Mouse (Mus musculus): ENCODE measurements at regions not wholly inside any gene's neighbourhood (a gene's known extent, or its start where the extent isn't known, plus 50 kb on each side); places are given as distances from the start of the nearest gene placed in this dataset.

- no peak for DNase-seq (ENCODE audit: low spot score in 2 of 2)
Observed at GRCm38 (mm10) chr13:47576516-47576915, 454.1 kb downstream of the Rnf144b start.

GRCm38 (mm10) chr13:47580144-47580543 is 457.7 kb downstream of the Rnf144b start:
- no peak for DNase-seq (ENCODE audit: low spot score in 2 of 2)

DNA sequence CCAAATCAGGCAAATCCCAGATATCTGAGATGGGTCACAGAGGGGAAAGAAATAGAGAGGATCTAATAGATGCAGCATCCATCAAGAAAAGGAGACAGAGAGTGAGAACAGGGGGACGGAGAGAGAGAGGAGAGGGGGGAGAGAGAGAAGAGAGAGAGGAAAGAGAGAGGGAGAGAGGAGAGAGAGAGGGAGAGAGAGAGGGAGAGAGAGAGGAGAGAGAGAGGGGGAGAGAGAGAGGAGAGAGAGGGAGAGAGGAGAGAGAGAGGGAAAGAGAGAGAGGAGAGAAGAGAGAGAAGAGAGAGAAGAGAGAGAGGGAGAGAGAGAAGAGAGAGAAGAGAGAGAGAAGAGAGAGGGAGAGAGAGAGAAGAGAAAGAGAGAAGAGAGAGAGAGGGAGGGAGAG is 462.7 kb downstream of the Rnf144b start:
- DNase-seq (ENCODE audit: low spot score in 2 of 2) = no peak

GRCm38 (mm10) chr13:47602646-47603045 is 480.2 kb downstream of the Rnf144b start:
- DNase-seq (ENCODE audit: low spot score in 2 of 2) = no peak

DNA sequence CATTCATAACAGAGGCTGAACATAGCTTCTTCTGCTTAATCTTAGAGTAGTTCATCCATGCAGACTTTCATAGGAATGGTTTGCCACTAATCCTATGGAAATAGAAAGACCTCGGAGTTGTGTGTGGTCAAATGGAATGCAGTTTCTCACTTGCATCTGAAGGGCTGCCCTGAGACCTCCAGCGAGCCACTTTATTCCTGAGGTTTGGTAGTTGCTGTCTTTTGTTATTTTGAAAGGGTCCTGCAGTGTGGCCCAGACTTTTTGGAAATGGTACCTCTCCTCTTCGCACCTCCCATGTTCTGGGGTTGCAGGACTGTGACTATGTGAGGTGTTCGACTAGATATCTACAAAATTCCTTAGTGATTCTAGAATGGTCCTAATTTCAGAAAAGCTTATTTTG is 489.0 kb downstream of the Rnf144b start:
- no peak for DNase-seq (ENCODE audit: low spot score in 2 of 2)

GRCm38 (mm10) chr13:47636511-47637103 is 514.2 kb downstream of the Rnf144b start:
- DNase-seq (ENCODE audit: low spot score in 2 of 2) = no peak

DNA sequence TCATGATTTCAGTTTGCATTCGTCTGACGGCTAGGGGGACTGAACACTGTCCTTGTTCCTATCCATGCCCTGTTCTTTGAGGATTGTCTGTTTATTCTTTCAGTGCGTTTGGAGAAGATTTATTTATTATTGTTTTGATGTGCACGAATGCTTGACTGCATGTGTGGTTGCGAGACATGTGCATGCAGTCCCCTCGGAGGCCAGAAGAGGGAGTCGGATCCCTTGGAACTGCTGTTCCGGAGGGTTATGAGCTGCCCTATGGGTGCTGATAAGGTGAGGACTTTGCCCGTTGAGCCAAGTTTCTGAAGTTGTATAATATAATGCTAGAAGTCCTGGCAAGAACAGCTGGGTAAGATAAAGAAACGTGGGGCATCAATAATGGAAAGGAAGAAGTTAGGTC is 519.9 kb downstream of the Rnf144b start:
- no peak for DNase-seq (ENCODE audit: low spot score in 2 of 2)

DNA sequence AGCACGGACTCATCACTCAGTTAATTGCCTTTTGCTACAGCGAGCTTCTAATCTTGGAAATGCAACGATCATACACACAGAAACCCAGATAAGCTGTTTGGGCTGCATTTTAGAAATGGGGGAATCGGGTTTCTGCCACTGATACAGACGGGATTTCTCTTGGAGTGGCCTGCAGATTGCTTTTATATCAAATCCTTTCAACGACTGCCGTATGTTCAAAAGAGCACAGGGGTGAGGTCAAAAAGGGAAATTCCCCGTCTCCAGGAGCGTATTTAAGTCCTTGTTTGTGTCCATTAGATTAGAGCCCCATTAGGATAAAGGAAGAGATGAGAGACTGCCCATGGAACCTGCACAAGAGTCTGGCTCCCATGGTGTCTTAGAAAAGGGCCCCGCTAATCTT is 522.6 kb downstream of the Rnf144b start:
- DNase-seq (ENCODE audit: low spot score in 2 of 2) = no peak

GRCm38 (mm10) chr13:47647693-47648092 is 525.2 kb downstream of the Rnf144b start:
- DNase-seq (ENCODE audit: low spot score in 2 of 2) = peak; percentile 20 to 71

DNA sequence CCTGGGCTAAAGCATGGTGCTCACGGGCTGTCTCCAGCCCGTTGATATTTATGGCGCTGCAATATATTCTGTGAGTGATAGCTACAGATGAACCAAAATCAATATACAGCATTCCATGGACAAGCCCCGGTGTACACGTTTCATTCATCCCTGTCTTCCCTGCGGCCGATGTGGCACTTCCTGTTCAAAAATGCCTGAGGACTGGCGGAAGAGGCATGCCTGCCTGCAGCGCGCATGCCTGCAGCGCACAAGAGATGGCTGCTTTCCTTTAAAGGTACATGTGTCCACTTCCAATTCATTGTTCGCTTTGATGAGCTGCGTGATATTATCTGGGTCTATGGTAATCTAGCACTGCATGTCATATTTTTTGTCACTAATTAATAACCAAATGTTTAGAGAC is 527.6 kb downstream of the Rnf144b start:
- DNase-seq (ENCODE audit: low spot score in 2 of 2) = no peak

GRCm38 (mm10) chr13:47666470-47666869 is 544.0 kb downstream of the Rnf144b start:
- DNase-seq (ENCODE audit: low spot score in 2 of 2) = no peak

GRCm38 (mm10) chr13:47666956-47667701 is 544.7 kb downstream of the Rnf144b start:
- DNase-seq (ENCODE audit: low spot score in 2 of 2) = peak; percentile 90 to 93

DNA sequence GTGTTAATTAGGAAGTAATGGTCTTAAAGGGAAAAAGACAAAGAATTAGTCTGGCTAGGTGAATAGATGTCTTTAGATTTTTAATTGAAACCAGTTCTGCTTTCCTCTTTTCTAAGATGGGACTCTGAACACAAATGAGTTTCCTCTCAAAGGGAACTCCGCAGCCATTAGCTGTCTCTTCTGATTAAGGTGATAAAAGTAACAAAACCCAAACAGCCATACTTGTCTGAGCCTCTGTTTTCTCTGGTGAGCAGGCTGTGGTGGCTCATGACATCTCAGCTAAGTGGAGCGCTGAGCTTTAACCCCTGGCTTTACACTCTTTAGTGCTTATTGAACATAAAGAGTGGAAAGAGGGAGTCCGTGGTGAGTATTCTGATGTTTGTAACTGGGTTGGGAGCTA is 565.7 kb downstream of the Rnf144b start:
- DNase-seq (ENCODE audit: low spot score in 2 of 2) = no peak

GRCm38 (mm10) chr13:47693815-47694214 is 567.2 kb upstream of the Id4 start:
- DNase-seq (ENCODE audit: low spot score in 2 of 2) = no peak

GRCm38 (mm10) chr13:47695877-47696276 is 565.2 kb upstream of the Id4 start:
- DNase-seq (ENCODE audit: low spot score in 2 of 2) = no peak

- peak; percentile 5 to 7 for DNase-seq (ENCODE audit: low spot score in 2 of 2)
Observed at GRCm38 (mm10) chr13:47700556-47700955, 560.5 kb upstream of the Id4 start.

GRCm38 (mm10) chr13:47707961-47708609 is 552.9 kb upstream of the Id4 start:
- DNase-seq (ENCODE audit: low spot score in 2 of 2) = peak; percentile 28 to 63

DNA sequence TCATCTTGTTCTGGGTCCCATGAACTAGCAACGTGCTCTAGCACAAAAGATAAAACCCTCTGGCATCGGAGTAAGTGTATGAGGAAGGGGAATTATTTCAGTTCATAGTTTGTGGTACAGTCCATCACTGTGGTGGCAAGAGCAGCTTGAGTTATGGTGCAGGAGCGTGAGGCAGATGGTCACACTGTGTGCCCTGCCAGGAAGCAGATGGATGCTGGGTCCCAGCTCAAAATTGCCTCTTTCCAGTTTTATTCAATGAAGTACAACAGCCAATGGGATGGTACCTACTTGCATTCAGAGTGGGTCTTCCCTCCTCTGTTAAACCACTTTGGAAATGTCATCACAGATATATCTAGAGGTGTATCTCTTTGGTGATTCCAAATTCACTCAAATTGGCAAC is 551.7 kb upstream of the Id4 start:
- DNase-seq (ENCODE audit: low spot score in 2 of 2) = no peak

DNA sequence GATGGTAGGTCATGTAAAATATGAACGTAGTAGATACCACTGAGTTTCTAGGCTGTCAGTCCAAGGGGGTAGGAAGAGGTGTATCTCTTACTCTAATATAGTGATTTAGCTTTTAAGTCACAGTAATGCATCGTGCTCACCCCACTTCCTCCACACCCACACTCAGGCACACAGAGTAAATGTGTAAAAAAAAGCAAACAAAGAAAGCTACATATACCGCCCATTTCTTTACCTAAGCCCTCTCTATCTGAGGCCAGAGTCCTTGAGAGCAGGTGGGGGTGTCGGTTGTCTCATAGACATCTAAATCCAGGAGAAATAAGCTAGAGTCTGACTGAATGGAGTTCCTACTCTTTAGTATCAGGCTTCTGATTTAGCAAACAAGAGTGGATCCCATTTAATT is 548.5 kb upstream of the Id4 start:
- no peak for DNase-seq (ENCODE audit: low spot score in 2 of 2)

- DNase-seq (ENCODE audit: low spot score in 2 of 2) = no peak
Observed at GRCm38 (mm10) chr13:47716265-47716664, 544.8 kb upstream of the Id4 start.

GRCm38 (mm10) chr13:47720645-47721044 is 540.4 kb upstream of the Id4 start:
- no peak for DNase-seq (ENCODE audit: low spot score in 2 of 2)

DNA sequence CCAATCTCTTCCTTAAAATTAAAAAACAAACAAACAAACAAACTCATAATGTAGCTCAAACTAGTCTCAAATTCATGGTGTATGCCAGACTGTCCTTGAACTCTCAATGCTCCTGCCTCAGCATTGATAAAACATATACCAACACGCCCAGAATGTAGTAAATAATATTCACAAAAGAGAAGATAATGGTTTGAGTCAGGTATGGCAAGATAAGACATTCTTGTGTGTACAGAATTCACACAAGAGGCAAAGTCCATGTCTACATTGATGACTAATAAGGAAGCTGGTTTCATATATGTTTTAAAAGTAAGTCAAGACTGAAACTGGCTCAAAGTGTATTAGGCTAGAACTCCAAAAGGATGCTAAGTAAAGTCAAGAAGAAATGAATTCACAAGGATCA is 526.6 kb upstream of the Id4 start:
- DNase-seq (ENCODE audit: low spot score in 2 of 2) = no peak

DNA sequence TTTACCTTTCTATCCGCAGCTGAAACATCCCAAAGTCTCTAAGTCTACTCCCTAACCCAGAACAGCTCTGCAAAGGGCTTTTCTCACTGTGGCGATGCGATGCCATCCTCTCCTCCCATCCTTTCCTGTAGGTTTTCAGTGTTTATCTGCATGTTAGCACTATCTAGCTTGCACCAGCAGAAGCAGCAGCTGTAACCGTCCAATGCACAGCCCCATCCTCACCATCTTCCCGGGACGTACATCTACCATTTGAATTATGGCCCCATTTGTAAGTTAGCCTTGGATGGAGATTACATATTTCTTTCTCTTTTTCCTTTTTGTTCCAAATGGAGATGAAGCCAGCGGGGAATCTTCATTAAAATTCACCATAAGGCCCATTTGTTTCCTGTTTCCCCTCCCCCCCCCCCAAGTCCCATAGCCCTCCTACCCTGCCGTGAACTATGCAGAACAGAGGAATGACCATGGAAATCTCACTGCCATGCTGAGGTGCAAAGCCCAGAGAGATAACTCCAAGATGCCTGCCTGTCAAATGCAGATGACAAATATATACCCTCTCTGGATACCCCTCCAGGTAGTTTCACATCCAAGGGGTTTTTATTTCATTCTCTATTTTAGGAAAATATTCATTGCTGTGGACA is 525.5 kb upstream of the Id4 start:
- DNase-seq (ENCODE audit: low spot score in 2 of 2) = no peak

All from frontal cortex, postnatal 36 days (tissue).